Mouse (Mus musculus) liver, embryonic 14.5 days (tissue): ENCODE results near the gene Wasf2. TPM values are rescaled to one million over a fixed set of nuclear protein-coding genes. Genes with fewer than 3 reads are reported as not detected.

Experiments
- ATAC-seq: fragments of 200-750 bp; cut with Nextera tagmentation; 2 replicates; pipeline ENCODE4 v1.8.0; 2017; ENCODE audit warnings: moderate number of reproducible peaks, mild to moderate bottlenecking, moderate library complexity; ENCODE audit not compliant: insufficient read depth
- DNase-seq, 3 experiments: peaks; one replicate each; pipeline ENCODE4 v3.0.0-alpha.2; 2012 to 2013; ENCODE audit warnings: low read depth in 3 of 3, low spot score in 3 of 3
- H3K27ac ChIP-seq: fragments of 300-500 bp; sonication (generic); 2 replicates; pipeline ENCODE4 v1.5.1; 2014; ENCODE audit warnings: moderate library complexity, mild to moderate bottlenecking, control low read depth, inconsistent platforms
- H3K27me3 ChIP-seq: fragments of 300-500 bp; sonication (generic); 2 replicates; pipeline ENCODE4 v1.6.1; 2014; ENCODE audit warnings: mild to moderate bottlenecking, low read length, moderate library complexity; ENCODE audit not compliant: control insufficient read depth, insufficient read depth
- H3K36me3 ChIP-seq: fragments of 300-500 bp; sonication (generic); replicated peaks from 2 replicates; pipeline ENCODE4 v1.6.1; 2014; ENCODE audit warnings: low read depth; ENCODE audit not compliant: control insufficient read depth, insufficient read depth
- H3K4me1 ChIP-seq, 2 experiments: fragments of 200-500 bp in 1 of 2; fragments of 300-500 bp in 1 of 2; sonication (generic) in 1 of 2; replicated peaks; 2 replicates each; pipeline ENCODE4 v1.6.1; 2012 to 2014; ENCODE audit warnings: antibody characterized with exemption in 1 of 2, inconsistent platforms in 1 of 2, low read length in 1 of 2; ENCODE audit not compliant: control insufficient read depth in 2 of 2, insufficient read depth in 2 of 2
- H3K4me2 ChIP-seq: fragments of 300-500 bp; sonication (generic); 2 replicates; pipeline ENCODE4 v1.6.1; 2014; ENCODE audit warnings: low read depth, mild to moderate bottlenecking, control low read depth, moderate library complexity
- H3K4me3 ChIP-seq, 2 experiments: fragments of 200-500 bp in 1 of 2; fragments of 300-500 bp in 1 of 2; sonication (generic) in 1 of 2; 2 replicates each; pipeline ENCODE4 v1.5.1; 2012 to 2014; ENCODE audit warnings: low read depth in 2 of 2, low read length in 2 of 2, mild to moderate bottlenecking in 2 of 2, control low read depth in 1 of 2, inconsistent platforms in 1 of 2, moderate library complexity in 1 of 2; ENCODE audit not compliant: insufficient read depth in 1 of 2
- H3K9ac ChIP-seq: fragments of 300-500 bp; sonication (generic); replicated peaks from 2 replicates; pipeline ENCODE4 v1.6.1; 2014; ENCODE audit warnings: mild to moderate bottlenecking, control low read depth, moderate library complexity
- H3K9me3 ChIP-seq: fragments of 300-500 bp; sonication (generic); 2 replicates; pipeline ENCODE4 v1.6.1; 2016; ENCODE audit warnings: low read length, mixed read lengths; ENCODE audit not compliant: control insufficient read depth
- CTCF ChIP-seq: IDR thresholded peaks from 2 replicates; pipeline ENCODE4 v1.5.1; 2016; ENCODE audit warnings: antibody characterized with exemption, low read depth, control low read depth
- EP300 ChIP-seq: IDR thresholded peaks from 2 replicates; pipeline ENCODE4 v1.6.1; 2016; ENCODE audit warnings: antibody characterized with exemption, low read depth
- WGBS: fragments of 180-500 bp; shearing (Covaris S2); extraction: QIAGEN DNeasy Blood & Tissue Kit; methylation state at CpG from one replicate; pipeline ENCODE4 v1.1.7; 2014; ENCODE audit not compliant: insufficient replicate concordance; 5-methylcytosine and 5-hydroxymethylcytosine counted together
- polyA plus RNA-seq, 2 experiments: library from polyadenylated mRNA; depleted of rRNA in 1 of 2; stranded (reverse) in 1 of 2; unstranded in 1 of 2; fragments of >200 nt; fragmentation: Nextera tagmentation in 1 of 2; extraction: Ambion mirVana in 1 of 2; gene quantifications; 2 replicates each; pipeline versions ENCODE4 v1.2.1 to v1.2.3; 2012 to 2014

Gene Wasf2
- polyA plus RNA-seq, 2 experiments, result 11.4 to 31.4 TPM

- H3K27ac ChIP-seq, result no peak overlapping the region
- no peak overlapping the region for H3K4me3 ChIP-seq
- no peak overlapping the region for H3K9ac ChIP-seq
- H3K36me3 ChIP-seq, result no peaks in the 10 kb centered on the region
- no peaks in the 10 kb centered on the region for H3K4me1 ChIP-seq
- H3K27me3 ChIP-seq, result no peaks in the 10 kb centered on the region
- WGBS, result 64% methylated on average over 7 of the region's 7 CpGs
- DNase-seq, result no peak
- ATAC-seq, result no peak
- TF ChIP-seq CTCF, result no peak
- no peak for TF ChIP-seq EP300
- no peak overlapping the region for H3K4me2 ChIP-seq
- no peaks in the 10 kb centered on the region for H3K9me3 ChIP-seq
These were observed 74.1 kb downstream of the Wasf2 start for GRCm38 (mm10) chr4:133204379-133204778.

DNA sequence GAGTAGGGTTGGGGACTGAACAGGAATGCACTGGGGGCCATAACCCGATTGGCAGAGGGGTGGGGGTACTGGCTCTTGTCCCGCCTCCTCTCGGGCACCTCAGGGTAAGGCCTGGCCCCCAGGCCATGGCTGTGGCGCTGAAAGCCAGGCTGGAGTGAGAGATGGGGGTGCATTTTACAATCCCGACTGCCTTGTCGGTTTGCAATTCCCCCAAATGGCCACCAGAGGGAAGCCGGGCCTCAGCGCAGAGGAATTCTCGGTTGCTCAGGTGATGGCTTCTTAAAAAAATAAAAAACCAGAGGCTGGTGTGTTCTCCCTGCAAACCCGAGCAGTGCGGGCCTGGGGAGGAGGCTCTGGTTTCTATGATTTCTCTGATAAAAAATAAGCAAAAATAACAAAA is 79.1 kb downstream of the Wasf2 start:
- H3K27me3 ChIP-seq, result peaks cover 33% of the 10 kb centered on the region
- H3K36me3 ChIP-seq, result no peaks in the 10 kb centered on the region
- H3K4me3 ChIP-seq, result no peak overlapping the region
- H3K4me1 ChIP-seq, result peaks cover 0 to 5% of the 10 kb centered on the region in 2 experiments; a peak in 2 of 4 replicates
- WGBS, result 3% methylated on average over 11 of the region's 11 CpGs
- TF ChIP-seq CTCF (peak; percentile 92), EP300 (no peak)
- DNase-seq (peak in 1 of 3 experiments; percentile 48), ATAC-seq (no peak)
- no peaks in the 10 kb centered on the region for H3K9me3 ChIP-seq
- no peak overlapping the region for H3K27ac ChIP-seq
- H3K4me2 ChIP-seq, result no peak overlapping the region
- no peak overlapping the region for H3K9ac ChIP-seq

- Histone ChIP-seq H3K27ac (no peak overlapping the region), H3K4me2 (no peak overlapping the region), H3K27me3 (peaks cover 35% of the 10 kb centered on the region), H3K36me3 (no peaks in the 10 kb centered on the region), H3K4me1 (peaks cover 0 to 5% of the 10 kb centered on the region in 2 experiments; a peak in 2 of 4 replicates), H3K9me3 (no peaks in the 10 kb centered on the region), H3K4me3 (no peak overlapping the region), H3K9ac (no peak overlapping the region)
- TF ChIP-seq CTCF (no peak), EP300 (no peak)
- WGBS, result 78% methylated on average over 24 of the region's 24 CpGs
- ATAC-seq (no peak), DNase-seq (no peak)
These were observed 79.9 kb downstream of the Wasf2 start for GRCm38 (mm10) chr4:133210023-133210787.

GRCm38 (mm10) chr4:133210788-133211390 is 80.6 kb downstream of the Wasf2 start:
- H3K9ac ChIP-seq, result no peak overlapping the region
- no peak overlapping the region for H3K27ac ChIP-seq
- no peak overlapping the region for H3K4me2 ChIP-seq
- no peak for TF ChIP-seq CTCF
- no peak for TF ChIP-seq EP300
- no peaks in the 10 kb centered on the region for H3K9me3 ChIP-seq
- H3K27me3 ChIP-seq, result peaks cover 35% of the 10 kb centered on the region
- peaks cover 0 to 5% of the 10 kb centered on the region in 2 experiments; a peak in 2 of 4 replicates for H3K4me1 ChIP-seq
- no peak for ATAC-seq
- WGBS, result 84% methylated on average over 19 of the region's 19 CpGs
- H3K4me3 ChIP-seq, result no peak overlapping the region
- no peaks in the 10 kb centered on the region for H3K36me3 ChIP-seq
- no peak for DNase-seq
